Mouse (Mus musculus): Measurements from ENCODE around the gene B4galt3.

The B4galt3 gene

GRCm38 (mm10) chr1:171269848-171270572 lies at the start of gene B4galt3:
Gene B4galt3, plus strand, starts transcription at chr1:171270328.
- peak; percentile 96 for DNase-seq (ENCODE audit: low spot score in 2 of 2)

GRCm38 (mm10) chr1:171220871-171221270 lies 49.3 kb upstream of the B4galt3 start:
- DNase-seq (ENCODE audit: low spot score in 2 of 2) = peak; percentile 92 to 94

DNA sequence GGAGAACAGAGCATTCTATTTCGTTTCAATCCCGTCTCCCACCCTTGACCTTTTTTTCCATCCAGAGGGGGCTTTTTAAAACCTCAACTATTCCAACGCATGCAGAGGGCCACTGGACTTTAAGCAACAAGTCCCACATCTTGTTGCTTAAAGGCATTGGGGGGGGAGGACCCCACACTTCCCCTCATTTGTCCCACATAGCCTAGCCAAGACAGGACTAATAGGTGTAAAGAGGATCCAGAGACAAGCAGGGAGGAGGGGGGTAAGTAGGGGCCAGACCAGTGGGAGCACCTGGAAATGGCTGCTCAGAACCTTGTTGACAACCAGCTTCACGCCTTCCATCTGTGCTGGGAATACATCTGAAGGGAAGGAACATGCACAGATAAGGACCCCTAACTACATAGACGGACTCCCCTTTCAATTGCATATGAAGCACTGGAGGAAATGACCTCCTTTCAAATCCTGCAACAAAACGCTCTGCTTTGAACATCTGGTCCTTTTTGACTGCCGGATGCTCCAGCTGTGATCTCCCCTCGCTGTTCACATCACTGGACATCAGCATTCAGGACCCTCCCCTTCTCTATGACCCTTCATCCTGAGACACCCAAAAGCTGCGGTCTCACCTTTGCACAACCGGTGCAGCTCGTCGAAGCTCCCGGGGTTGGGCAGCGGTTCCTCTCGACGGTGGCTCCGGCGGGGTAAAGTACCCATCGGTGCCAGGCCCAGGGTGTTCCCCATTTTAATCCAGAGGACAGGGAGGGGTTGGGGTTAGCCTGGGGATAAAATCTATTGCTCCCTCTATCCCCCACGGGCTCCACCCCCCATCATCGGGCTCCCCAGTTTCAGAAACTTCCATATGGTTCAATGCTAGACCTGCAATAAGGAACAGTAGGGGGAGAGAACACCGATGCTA lies 48.6 kb upstream of the B4galt3 start:
- DNase-seq (ENCODE audit: low spot score in 2 of 2) = no peak

GRCm38 (mm10) chr1:171222238-171223155 lies 47.6 kb upstream of the B4galt3 start, which contains the start of gene Tomm40l:
Gene Tomm40l, minus strand, starts transcription at chr1:171222514.
- DNase-seq (ENCODE audit: low spot score in 2 of 2) = peak; percentile 96 to 98

DNA sequence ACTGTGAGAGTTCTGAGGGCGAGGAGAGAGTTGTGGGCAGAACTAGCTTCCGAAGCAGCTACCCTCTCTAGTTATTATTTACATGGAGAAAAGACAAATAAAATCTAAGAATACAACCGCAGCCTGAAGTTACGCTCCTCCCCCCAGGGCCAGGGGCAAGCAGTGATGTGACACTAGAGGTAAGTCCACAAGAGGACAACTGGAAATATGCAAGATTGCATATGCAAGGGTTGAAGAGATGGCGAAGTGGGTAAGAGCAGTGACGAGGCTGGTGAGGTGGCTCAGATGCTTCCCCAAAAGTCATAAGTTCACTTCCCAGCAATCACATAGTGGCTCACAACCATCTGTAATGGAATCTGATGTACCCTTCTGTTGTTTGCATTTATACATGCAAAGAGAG lies 47.0 kb upstream of the B4galt3 start:
- no peak for DNase-seq (ENCODE audit: low spot score in 2 of 2)

DNA sequence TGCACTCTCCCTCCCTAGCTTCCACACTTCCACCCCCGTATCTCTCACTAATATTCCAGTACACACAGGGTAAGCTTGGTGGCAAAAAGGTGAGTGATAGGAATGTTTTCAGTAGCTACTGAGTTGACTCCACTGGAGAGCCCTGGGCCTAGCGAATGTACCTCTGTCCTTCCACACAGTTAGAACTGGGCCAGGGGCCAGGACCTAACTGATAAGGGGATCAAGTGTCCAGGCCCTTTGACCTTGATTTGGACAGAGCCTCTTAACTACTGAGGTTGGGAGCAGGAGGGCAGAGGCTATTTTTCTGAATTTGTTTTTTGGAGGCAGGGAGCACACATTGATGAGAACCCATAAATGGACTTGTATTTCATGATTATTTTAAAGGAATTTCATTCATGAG lies 46.3 kb upstream of the B4galt3 start:
- no peak for DNase-seq (ENCODE audit: low spot score in 2 of 2)

DNA sequence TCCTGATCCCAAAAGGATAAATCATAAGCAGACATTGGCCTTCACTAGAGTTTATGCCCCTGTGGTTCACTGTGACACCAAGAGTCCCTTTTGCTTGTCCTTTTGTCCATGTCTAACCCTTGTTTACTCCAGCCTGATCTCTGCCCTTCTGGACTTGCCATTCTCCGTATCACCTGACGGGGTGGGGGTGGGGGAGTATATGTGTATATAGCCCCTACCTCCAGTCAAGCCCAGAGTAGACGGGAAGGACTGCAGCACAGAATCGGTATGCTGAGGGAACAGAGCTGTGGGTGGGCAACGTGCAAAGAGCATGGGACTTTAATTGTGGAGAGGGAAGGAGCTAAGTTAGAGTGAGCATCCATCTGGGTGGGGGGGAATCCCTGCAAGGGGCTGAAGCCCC lies 45.3 kb upstream of the B4galt3 start, which contains the start of gene Apoa2:
Gene Apoa2, plus strand, starts transcription at position 198 of the 400 bp plus-strand sequence.
- no peak for DNase-seq (ENCODE audit: low spot score in 2 of 2)

- no peak for DNase-seq (ENCODE audit: low spot score in 2 of 2)
These were observed 43.3 kb upstream of the B4galt3 start for GRCm38 (mm10) chr1:171226780-171227179.

DNA sequence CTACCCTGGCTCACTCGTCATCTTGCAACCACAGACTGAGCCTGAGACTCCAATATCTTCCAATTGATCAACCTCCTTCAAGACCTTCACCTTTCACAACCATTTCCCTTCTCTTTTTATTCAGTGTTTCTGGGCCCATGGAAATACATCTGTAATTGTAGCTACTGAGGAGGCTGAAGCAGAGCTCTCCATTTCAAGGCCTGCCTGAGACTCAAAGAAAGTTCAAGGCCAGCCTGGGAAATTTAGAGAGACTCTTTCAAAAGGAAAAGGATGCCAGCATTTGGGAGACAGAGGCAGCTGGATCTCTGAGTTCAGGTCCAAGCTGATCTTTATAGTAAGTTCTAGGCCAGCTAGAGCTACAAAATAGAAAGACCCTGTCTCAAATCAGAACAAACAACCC lies 42.2 kb upstream of the B4galt3 start:
- DNase-seq (ENCODE audit: low spot score in 2 of 2) = no peak

GRCm38 (mm10) chr1:171229750-171230149 lies 40.4 kb upstream of the B4galt3 start:
- DNase-seq (ENCODE audit: low spot score in 2 of 2) = no peak

DNA sequence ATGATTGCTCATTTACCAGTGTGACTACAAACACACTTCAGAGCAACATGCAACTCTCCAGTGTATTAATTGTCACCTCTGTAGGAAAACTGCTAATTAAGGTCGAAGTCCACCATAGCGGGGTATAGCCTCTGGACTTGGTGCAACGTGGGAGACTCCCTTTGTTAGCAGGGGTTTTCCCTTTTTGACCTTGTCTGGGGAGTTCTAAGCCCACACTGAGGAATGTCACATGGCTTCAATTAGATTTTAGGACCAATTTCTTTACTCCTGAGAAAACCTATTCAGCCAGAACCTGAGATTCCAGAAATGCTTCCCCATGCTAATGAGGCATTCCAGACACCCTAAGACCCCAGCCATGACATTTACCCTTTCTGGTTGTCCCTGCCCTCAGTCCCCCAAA lies 39.9 kb upstream of the B4galt3 start:
- no peak for DNase-seq (ENCODE audit: low spot score in 2 of 2)

DNA sequence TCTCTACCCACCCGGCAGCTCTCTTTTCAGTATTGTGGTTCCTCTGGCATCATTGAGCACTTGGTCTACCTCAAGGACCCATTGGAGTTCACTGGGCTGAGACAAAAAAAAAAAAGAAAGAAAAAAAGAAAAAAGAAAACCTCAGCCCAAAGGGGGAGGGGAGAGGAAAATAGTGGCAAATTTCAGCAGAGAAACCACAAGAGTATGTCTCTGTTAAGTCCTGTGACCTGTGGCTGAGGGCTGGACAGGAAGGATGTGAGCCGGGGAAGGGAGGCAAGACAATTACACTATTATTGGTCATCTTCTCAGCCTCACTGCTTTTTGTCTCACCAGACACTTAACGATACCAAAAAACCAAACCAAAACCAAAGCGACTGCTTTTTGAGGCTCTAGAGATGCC lies 38.3 kb upstream of the B4galt3 start:
- DNase-seq (ENCODE audit: low spot score in 2 of 2) = no peak

DNA sequence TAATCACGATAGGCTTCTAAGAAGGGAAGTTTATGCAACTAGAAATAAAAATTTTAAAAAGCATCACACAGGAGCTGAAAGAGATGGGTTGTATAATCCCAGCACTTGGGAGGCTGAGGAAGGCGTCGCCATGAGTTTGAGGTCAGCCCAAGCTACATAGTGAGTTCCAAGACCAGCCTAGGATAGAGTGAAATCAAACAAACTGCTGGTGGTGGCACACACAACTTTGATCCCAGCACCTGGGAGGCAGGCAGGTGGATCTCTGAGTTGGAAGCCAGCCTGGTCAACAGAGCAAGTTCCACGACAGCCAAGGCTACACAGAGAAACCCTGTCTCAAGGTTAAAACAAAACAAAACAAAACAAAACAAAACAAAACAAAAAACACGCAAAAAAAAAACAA lies 37.8 kb upstream of the B4galt3 start:
- DNase-seq (ENCODE audit: low spot score in 2 of 2) = no peak

DNA sequence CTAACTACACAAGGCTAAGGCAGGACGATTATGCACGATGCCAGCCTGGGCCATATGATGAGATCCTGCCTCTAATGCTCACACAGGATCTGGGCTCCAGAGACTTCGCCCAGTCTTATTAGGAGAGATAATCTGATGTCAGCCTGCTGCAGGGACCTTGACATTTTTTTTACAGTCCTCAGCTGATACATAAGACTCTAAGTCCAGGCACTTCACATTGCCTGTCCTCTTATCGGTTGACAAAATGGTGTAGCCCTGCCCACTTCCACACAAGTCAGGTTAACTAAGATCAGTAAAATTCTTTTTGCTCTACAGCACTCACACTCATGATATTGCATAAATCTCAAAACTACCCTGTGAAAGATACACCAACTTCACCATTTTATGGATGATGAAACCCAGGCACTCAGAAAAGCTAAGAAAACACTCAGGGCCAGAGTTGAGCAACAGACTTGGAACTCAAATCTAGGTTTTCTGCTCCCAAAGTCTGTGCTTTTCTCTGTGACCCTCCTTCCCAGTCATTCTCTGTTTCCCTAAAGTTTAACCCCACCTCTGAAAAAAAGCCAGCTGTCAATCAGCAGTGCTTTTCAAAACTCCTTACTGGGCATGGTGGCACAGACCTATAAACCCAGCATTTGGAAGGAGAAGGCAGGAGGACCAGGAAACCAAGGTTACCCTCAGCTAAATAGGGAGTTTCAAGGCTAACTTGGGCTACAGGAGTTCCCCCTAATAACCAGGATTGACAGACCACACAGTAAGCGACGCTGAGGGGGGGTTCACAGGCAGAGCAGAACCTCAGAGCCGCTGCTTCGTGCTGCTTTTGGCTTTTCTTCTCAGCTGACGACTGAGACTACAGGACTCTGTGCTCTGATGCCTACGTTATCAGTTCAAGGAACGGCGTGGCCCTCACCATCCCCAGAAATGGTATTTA lies 37.1 kb upstream of the B4galt3 start:
- no peak for DNase-seq (ENCODE audit: low spot score in 2 of 2)

- DNase-seq (ENCODE audit: low spot score in 2 of 2) = peak in 1 of 2 experiments; percentile 56
These were observed 36.0 kb upstream of the B4galt3 start, which contains the start of gene Fcer1g for GRCm38 (mm10) chr1:171234126-171234525. Gene Fcer1g, minus strand, starts transcription at chr1:171234365.

DNA sequence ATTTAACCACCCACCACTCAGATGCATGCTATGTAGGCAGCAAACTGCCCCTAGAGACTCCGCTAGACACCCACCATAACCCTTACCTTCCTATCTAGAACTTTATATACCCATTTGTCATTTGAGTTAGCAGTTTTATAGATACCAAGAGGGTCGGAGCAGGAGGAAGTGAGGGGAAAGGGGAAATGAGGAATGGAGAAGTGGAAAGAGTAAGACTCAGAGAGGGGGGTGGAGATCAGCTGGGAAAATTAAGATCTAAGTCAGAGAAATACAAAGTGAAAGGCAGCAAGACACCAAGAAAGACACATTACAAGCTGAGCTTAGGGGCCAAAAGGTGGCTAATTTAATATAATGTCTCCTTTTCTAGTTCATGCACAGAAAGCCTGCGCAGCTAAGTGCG lies 35.6 kb upstream of the B4galt3 start:
- DNase-seq (ENCODE audit: low spot score in 2 of 2) = no peak

DNA sequence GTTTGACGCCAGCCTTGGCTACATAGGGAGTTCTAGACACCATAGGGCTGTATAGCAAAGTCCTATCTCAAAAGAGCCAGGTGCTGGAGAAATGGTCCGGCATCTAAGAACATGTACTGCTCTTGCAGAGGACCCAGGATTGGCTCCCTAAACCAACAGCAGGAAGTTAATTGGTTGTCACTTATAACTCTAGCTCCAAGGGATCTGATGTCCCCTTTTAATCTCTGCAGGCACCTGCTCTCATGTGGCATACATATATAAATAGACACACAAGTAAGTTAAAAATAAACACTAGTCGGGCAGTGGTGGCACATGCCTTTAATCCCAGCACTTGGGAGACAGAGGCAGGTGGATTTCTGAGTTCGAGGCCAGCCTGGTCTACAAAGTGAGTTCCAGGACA lies 34.3 kb upstream of the B4galt3 start:
- DNase-seq (ENCODE audit: low spot score in 2 of 2) = no peak

- DNase-seq (ENCODE audit: low spot score in 2 of 2) = no peak
These were observed 32.7 kb upstream of the B4galt3 start for GRCm38 (mm10) chr1:171237438-171237837.

DNA sequence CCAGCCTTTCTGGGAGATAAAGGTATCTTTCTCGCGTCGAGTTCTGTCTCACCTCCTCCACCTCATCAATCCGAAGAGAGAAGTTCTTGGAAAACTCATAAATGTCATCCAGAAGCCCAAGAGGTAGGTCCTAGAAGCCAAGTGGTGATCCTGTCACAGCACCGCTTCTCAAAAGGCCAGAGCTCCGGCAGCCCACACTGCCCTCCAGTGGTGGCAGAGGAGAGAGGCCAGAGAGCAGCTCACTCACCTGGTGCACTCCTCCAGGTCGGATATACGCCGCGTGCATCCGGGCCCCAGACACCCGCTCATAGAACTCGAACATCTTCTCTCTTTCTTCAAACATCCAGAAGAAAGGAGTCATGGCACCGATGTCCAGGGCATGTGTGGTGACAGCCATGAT lies 31.7 kb upstream of the B4galt3 start:
- no peak for DNase-seq (ENCODE audit: low spot score in 2 of 2)

GRCm38 (mm10) chr1:171239992-171240744 lies 30.0 kb upstream of the B4galt3 start:
- DNase-seq (ENCODE audit: low spot score in 2 of 2) = no peak
